Mouse (Mus musculus): ENCODE measurements around the gene Pde4b. TPM values are rescaled to one million over a fixed set of nuclear protein-coding genes. Genes with fewer than 3 reads are reported as not detected.
A peak's percentile ranks its signal among the peaks of the same experiment; 100 is the strongest.

Gene Pde4b
- polyA plus RNA-seq, 1 experiment from 2014 or later = 51.2 TPM

DNA sequence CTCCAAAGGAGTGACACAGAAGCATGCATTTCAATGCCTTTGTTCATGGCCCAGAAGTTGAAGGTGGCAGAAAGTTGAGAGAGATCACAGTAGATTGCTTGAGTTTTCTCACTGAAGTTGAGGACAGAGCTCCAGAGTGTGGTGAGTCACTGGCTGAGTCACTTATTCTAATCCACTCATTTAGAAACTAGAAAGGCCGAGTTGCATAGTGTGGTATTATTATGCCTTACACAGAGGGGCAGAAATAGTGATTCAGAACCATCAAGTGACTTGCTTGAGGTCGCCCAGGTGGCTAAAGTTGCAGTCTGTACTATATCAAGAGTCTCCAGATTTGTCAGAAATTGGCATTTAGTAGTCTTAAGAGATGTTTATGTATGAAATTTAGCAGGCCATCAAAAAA lies 306.3 kb downstream of the Pde4b start:
- H3K4me2 ChIP-seq (ENCODE audit: low read depth, low read length) = no peak overlapping the region
- no peaks in the 10 kb centered on the region for H3K36me3 ChIP-seq (ENCODE audit: control insufficient read depth, insufficient read depth, low read length)
- ATAC-seq (ENCODE audit: low read depth) = no peak
- H3K27me3 ChIP-seq (ENCODE audit: control insufficient read depth, insufficient read depth, low read length) = no peaks in the 10 kb centered on the region
- 78% methylated on average over 2 of the region's 2 CpGs for WGBS
- no peak overlapping the region for H3K9ac ChIP-seq (replicated peaks; ENCODE audit: low read depth, low read length)
- no peaks in the 10 kb centered on the region for H3K4me1 ChIP-seq (ENCODE audit: control insufficient read depth, insufficient read depth, low read length)
- H3K9me3 ChIP-seq (ENCODE audit: control insufficient read depth, low read length) = no peaks in the 10 kb centered on the region
- no peak overlapping the region for H3K27ac ChIP-seq (ENCODE audit: low read depth, low read length)
- H3K4me3 ChIP-seq (ENCODE audit: low read depth, low read length) = no peak overlapping the region

DNA sequence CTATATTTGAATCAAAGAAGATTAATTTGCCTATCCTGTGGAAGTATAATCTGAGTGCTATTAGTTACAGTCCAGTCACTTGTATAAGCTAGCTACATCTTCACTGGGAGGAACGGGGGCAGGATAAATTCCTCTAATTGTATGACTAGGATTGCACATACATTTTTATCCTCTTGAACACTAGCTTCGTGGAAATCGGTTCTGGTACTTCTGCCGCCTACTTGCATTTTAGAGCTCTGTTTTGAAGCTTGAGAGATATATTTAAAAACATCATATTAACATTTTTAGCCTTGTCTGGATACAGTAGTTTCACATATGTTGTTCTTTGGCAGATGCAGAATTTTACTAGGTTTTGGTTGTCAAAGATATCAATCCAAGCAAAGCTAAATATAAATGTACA lies 310.0 kb downstream of the Pde4b start:
- Histone ChIP-seq H3K4me3 (ENCODE audit: low read depth, low read length) (no peak overlapping the region), H3K27ac (ENCODE audit: low read depth, low read length) (no peak overlapping the region), H3K4me1 (ENCODE audit: control insufficient read depth, insufficient read depth, low read length) (no peaks in the 10 kb centered on the region), H3K9me3 (ENCODE audit: control insufficient read depth, low read length) (no peaks in the 10 kb centered on the region), H3K27me3 (ENCODE audit: control insufficient read depth, insufficient read depth, low read length) (no peaks in the 10 kb centered on the region), H3K36me3 (ENCODE audit: control insufficient read depth, insufficient read depth, low read length) (no peaks in the 10 kb centered on the region), H3K4me2 (ENCODE audit: low read depth, low read length) (no peak overlapping the region), H3K9ac (replicated peaks; ENCODE audit: low read depth, low read length) (no peak overlapping the region)
- ATAC-seq (ENCODE audit: low read depth) = no peak
- 92% methylated on average over 4 of the region's 4 CpGs for WGBS

DNA sequence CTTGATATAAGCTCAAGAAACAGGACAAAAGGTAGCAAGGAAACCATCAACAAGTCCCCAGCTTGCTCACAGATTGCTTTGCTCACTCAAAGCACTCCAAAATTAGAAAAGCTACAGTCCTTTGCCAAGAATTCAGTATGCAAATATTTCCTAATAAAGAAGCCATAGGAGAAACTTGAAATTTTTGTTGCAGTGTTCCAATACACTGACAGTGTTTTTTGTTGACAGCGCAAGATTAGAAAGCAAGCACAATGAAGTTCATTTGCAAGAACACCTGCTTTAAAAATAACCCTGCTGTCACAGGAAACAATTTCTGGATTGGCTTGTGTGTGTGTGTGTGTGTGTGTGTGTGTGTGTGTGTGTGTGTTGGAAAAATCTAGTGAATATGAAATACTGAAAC lies 311.2 kb downstream of the Pde4b start:
- no peaks in the 10 kb centered on the region for H3K9me3 ChIP-seq (ENCODE audit: control insufficient read depth, low read length)
- no peaks in the 10 kb centered on the region for H3K36me3 ChIP-seq (ENCODE audit: control insufficient read depth, insufficient read depth, low read length)
- H3K4me1 ChIP-seq (ENCODE audit: control insufficient read depth, insufficient read depth, low read length) = no peaks in the 10 kb centered on the region
- whole genome bisulfite sequencing = 92% methylated on average over 1 of the region's 1 CpGs
- H3K27me3 ChIP-seq (ENCODE audit: control insufficient read depth, insufficient read depth, low read length) = no peaks in the 10 kb centered on the region
- H3K4me2 ChIP-seq (ENCODE audit: low read depth, low read length) = no peak overlapping the region
- H3K27ac ChIP-seq (ENCODE audit: low read depth, low read length) = no peak overlapping the region
- ATAC-seq (ENCODE audit: low read depth) = no peak
- no peak overlapping the region for H3K9ac ChIP-seq (replicated peaks; ENCODE audit: low read depth, low read length)
- no peak overlapping the region for H3K4me3 ChIP-seq (ENCODE audit: low read depth, low read length)

DNA sequence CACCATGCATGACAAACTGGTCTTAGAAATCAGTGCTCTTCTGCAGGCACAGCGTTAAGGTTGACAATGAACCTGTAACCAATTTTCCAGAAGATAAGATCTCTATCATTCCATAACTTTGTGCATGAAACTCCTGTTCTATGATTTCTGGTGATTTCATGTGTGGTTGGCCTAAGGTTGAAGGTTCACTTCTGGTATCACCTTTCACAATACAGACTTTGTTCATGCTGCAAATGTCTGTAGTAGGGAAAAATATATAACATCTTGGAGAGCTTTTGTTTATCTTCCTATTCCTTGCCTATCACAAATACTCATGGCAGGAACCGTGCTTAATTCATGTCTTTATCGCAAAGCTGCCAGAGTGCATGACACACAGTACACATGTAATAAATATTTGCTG lies 319.5 kb downstream of the Pde4b start:
- 54% methylated on average over 3 of the region's 3 CpGs for WGBS
- no peak for ATAC-seq (ENCODE audit: low read depth)
- no peak overlapping the region for H3K9ac ChIP-seq (replicated peaks; ENCODE audit: low read depth, low read length)

DNA sequence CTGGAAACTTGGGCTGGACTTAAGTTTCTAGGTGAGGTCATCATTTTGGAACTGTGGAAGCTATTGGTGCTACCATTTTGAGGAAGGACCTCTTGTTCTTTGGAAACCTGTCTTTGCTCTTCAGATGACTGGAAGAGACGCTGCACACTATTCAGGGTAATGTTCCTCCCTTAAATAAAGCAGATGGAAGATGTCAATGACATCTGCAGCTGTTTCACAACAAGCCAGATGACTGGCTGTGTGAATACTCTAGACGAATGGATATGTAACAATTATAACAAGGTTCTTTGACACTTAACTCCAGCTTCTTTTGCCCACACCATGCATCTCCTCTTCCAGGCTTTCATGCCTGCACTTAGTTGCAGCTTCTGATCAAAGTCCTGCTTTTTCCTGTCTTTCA lies 320.8 kb downstream of the Pde4b start:
- H3K4me3 ChIP-seq (ENCODE audit: low read depth, low read length) = no peak overlapping the region
- WGBS = 75% methylated on average over 2 of the region's 2 CpGs
- H3K36me3 ChIP-seq (ENCODE audit: control insufficient read depth, insufficient read depth, low read length) = no peaks in the 10 kb centered on the region
- H3K27ac ChIP-seq (ENCODE audit: low read depth, low read length) = no peak overlapping the region
- H3K4me2 ChIP-seq (ENCODE audit: low read depth, low read length) = no peak overlapping the region
- H3K9ac ChIP-seq (replicated peaks; ENCODE audit: low read depth, low read length) = no peak overlapping the region
- H3K4me1 ChIP-seq (ENCODE audit: control insufficient read depth, insufficient read depth, low read length) = no peaks in the 10 kb centered on the region
- H3K9me3 ChIP-seq (ENCODE audit: control insufficient read depth, low read length) = no peaks in the 10 kb centered on the region
- ATAC-seq (ENCODE audit: low read depth) = no peak
- no peaks in the 10 kb centered on the region for H3K27me3 ChIP-seq (ENCODE audit: control insufficient read depth, insufficient read depth, low read length)

More for the DNA sequence above, 319.5 kb downstream of the Pde4b start:
- Histone ChIP-seq H3K36me3 (ENCODE audit: control insufficient read depth, insufficient read depth, low read length) (no peaks in the 10 kb centered on the region), H3K27ac (ENCODE audit: low read depth, low read length) (no peak overlapping the region), H3K27me3 (ENCODE audit: control insufficient read depth, insufficient read depth, low read length) (no peaks in the 10 kb centered on the region), H3K4me1 (ENCODE audit: control insufficient read depth, insufficient read depth, low read length) (no peaks in the 10 kb centered on the region), H3K4me2 (ENCODE audit: low read depth, low read length) (no peak overlapping the region), H3K4me3 (ENCODE audit: low read depth, low read length) (no peak overlapping the region), H3K9me3 (ENCODE audit: control insufficient read depth, low read length) (no peaks in the 10 kb centered on the region)

DNA sequence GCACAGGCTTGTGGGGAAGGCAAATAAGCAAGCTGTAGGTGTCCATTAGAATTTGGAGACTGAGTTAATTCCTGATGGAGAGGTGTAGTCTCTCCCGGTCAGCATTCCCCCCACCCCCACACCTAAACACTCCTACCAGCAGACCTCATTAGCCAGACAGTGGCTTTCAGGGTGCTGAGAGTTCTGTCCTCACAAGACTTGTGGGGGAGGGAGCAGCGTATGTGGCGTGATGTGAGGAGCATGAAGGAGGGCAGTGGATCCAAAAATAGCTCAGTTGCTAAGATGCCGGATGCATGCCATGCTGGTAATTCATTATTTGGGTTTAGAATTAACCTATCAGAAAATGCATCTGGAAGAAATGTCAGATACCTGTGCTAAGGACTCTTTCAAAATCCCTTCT lies 321.6 kb downstream of the Pde4b start:
- WGBS = 61% methylated on average over 4 of the region's 4 CpGs
- no peaks in the 10 kb centered on the region for H3K36me3 ChIP-seq (ENCODE audit: control insufficient read depth, insufficient read depth, low read length)
- H3K9ac ChIP-seq (replicated peaks; ENCODE audit: low read depth, low read length) = no peak overlapping the region
- ATAC-seq (ENCODE audit: low read depth) = no peak
- no peak overlapping the region for H3K4me3 ChIP-seq (ENCODE audit: low read depth, low read length)
- no peak overlapping the region for H3K4me2 ChIP-seq (ENCODE audit: low read depth, low read length)
- no peaks in the 10 kb centered on the region for H3K27me3 ChIP-seq (ENCODE audit: control insufficient read depth, insufficient read depth, low read length)
- no peaks in the 10 kb centered on the region for H3K4me1 ChIP-seq (ENCODE audit: control insufficient read depth, insufficient read depth, low read length)
- H3K9me3 ChIP-seq (ENCODE audit: control insufficient read depth, low read length) = no peaks in the 10 kb centered on the region
- H3K27ac ChIP-seq (ENCODE audit: low read depth, low read length) = no peak overlapping the region

DNA sequence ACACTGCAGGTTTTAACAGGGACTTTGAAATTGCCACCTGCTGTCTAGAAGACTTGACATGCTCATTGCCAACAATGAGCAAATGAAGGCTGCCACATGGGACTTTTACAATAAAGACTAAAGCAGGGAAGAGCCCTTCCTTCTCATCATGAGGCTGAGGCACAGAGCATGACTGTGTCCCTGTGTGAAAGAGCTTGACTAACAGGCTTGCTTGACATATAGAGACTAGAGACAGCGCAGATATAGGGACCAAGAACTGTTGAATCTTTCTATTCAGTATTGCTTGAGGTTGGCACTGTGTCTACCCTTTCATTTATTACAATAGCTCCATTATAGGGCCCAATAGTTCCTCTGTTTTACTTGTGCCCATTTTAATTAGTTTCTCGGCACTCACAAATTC lies 325.8 kb downstream of the Pde4b start:
- peak; percentile 38; the same call in 1 of the 2 replicates for ATAC-seq (ENCODE audit: low read depth)
- Histone ChIP-seq H3K27me3 (ENCODE audit: control insufficient read depth, insufficient read depth, low read length) (no peaks in the 10 kb centered on the region), H3K4me1 (ENCODE audit: control insufficient read depth, insufficient read depth, low read length) (no peaks in the 10 kb centered on the region), H3K4me2 (ENCODE audit: low read depth, low read length) (no peak overlapping the region), H3K27ac (ENCODE audit: low read depth, low read length) (no peak overlapping the region), H3K4me3 (ENCODE audit: low read depth, low read length) (no peak overlapping the region), H3K36me3 (ENCODE audit: control insufficient read depth, insufficient read depth, low read length) (no peaks in the 10 kb centered on the region), H3K9me3 (ENCODE audit: control insufficient read depth, low read length) (no peaks in the 10 kb centered on the region), H3K9ac (replicated peaks; ENCODE audit: low read depth, low read length) (no peak overlapping the region)
- WGBS = 46% methylated on average over 2 of the region's 2 CpGs

DNA sequence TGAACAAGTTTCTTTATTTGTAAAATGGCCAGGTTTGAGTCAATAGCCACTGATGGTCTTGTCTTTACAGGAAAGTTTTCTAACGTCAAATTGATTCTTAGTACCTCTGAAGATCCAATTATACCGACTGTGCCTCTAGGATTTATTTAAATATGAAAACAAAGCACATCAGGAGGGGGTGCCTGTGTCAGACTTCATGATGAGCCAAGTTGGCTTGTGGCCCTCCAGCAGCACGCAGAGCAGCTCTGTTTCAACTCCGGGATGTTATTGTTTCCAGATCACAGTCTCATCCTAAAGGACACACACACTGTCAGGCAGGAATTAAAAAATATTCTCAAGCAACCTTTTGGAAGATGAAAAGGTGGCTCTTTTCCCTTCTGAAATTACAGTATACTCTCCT lies 326.5 kb downstream of the Pde4b start:
- no peak overlapping the region for H3K27ac ChIP-seq (ENCODE audit: low read depth, low read length)
- ATAC-seq (ENCODE audit: low read depth) = no peak
- H3K27me3 ChIP-seq (ENCODE audit: control insufficient read depth, insufficient read depth, low read length) = no peaks in the 10 kb centered on the region
- no peaks in the 10 kb centered on the region for H3K4me1 ChIP-seq (ENCODE audit: control insufficient read depth, insufficient read depth, low read length)
- no peaks in the 10 kb centered on the region for H3K36me3 ChIP-seq (ENCODE audit: control insufficient read depth, insufficient read depth, low read length)
- no peak overlapping the region for H3K4me3 ChIP-seq (ENCODE audit: low read depth, low read length)
- whole genome bisulfite sequencing = 45% methylated on average over 4 of the region's 4 CpGs
- H3K9ac ChIP-seq (replicated peaks; ENCODE audit: low read depth, low read length) = no peak overlapping the region
- H3K4me2 ChIP-seq (ENCODE audit: low read depth, low read length) = no peak overlapping the region
- no peaks in the 10 kb centered on the region for H3K9me3 ChIP-seq (ENCODE audit: control insufficient read depth, low read length)

DNA sequence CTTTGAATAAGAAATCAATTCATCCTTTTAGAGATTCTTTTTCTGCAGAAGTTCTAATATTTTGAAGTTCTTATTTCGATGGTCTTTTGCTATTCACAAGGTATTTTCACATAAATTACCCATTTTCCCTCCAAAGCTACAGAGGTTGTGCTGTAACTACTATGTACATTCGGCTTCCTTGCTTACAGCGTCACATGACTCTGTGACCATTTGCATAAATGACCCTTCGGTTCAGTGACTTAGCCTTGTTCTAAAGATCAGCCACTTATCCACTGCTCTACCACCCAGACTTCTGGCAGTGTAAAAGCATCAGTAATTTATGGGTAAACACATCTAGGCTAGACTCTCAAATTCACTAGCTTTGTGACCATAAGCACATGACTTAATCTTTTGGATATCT lies 327.3 kb downstream of the Pde4b start:
- H3K4me2 ChIP-seq (ENCODE audit: low read depth, low read length) = no peak overlapping the region
- no peaks in the 10 kb centered on the region for H3K27me3 ChIP-seq (ENCODE audit: control insufficient read depth, insufficient read depth, low read length)
- no peak overlapping the region for H3K27ac ChIP-seq (ENCODE audit: low read depth, low read length)
- H3K9me3 ChIP-seq (ENCODE audit: control insufficient read depth, low read length) = no peaks in the 10 kb centered on the region
- no peak overlapping the region for H3K4me3 ChIP-seq (ENCODE audit: low read depth, low read length)
- WGBS = 80% methylated on average over 4 of the region's 4 CpGs
- H3K36me3 ChIP-seq (ENCODE audit: control insufficient read depth, insufficient read depth, low read length) = no peaks in the 10 kb centered on the region
- no peak overlapping the region for H3K9ac ChIP-seq (replicated peaks; ENCODE audit: low read depth, low read length)
- H3K4me1 ChIP-seq (ENCODE audit: control insufficient read depth, insufficient read depth, low read length) = no peaks in the 10 kb centered on the region
- ATAC-seq (ENCODE audit: low read depth) = no peak

All from neural tube, embryonic 14.5 days (tissue).